Mouse (Mus musculus) fat pad, adult 2 months (tissue): ENCODE data around the gene Pifo.
"Not testable (repeated sequence)": the region's sequence is repeated elsewhere in the genome, so short reads cannot be mapped to it uniquely, and the experiment has no call there.

Experiments used
- DNase-seq: peaks from one replicate; pipeline ENCODE4 v3.0.0-alpha.2; 2011; ENCODE audit warnings: low read depth, low spot score; ENCODE audit errors: extremely low read depth

The Pifo gene

GRCm38 (mm10) chr3:106014546-106014945, at the start of gene Pifo:
Pifo (minus strand) TSS chr3:106014646.
- no peak for DNase-seq

GRCm38 (mm10) chr3:106057966-106058365, 43.5 kb upstream of the Pifo start:
- DNase-seq: no peak

- no peak for DNase-seq
These were observed 37.5 kb upstream of the Pifo start for GRCm38 (mm10) chr3:106051896-106052295.

GRCm38 (mm10) chr3:106040306-106040705, 25.9 kb upstream of the Pifo start:
- no peak for DNase-seq

- DNase-seq: no peak
These were observed 18.3 kb upstream of the Pifo start, which contains the start of gene Chil5 for GRCm38 (mm10) chr3:106032781-106033180. Chil5 (minus strand) TSS chr3:106032814.

- no peak for DNase-seq
These were observed 9.7 kb upstream of the Pifo start for GRCm38 (mm10) chr3:106024135-106024534.

- DNase-seq: no peak
These were observed 7.4 kb upstream of the Pifo start for GRCm38 (mm10) chr3:106021840-106022239.

GRCm38 (mm10) chr3:106003360-106003759, 11.1 kb downstream of the Pifo start:
- DNase-seq: not testable (repeated sequence)

- DNase-seq: no peak
These were observed 12.8 kb downstream of the Pifo start for GRCm38 (mm10) chr3:106001416-106002370.

- no peak for DNase-seq
These were observed 13.6 kb downstream of the Pifo start for GRCm38 (mm10) chr3:106000707-106001375.

- DNase-seq: no peak
These were observed 19.7 kb downstream of the Pifo start for GRCm38 (mm10) chr3:105994730-105995129.

- DNase-seq: no peak
These were observed 22.7 kb downstream of the Pifo start for GRCm38 (mm10) chr3:105991653-105992283.

- DNase-seq: not testable (repeated sequence)
These were observed 24.8 kb downstream of the Pifo start for GRCm38 (mm10) chr3:105989611-105990010.

GRCm38 (mm10) chr3:105974174-105974573, 40.3 kb downstream of the Pifo start:
- DNase-seq: no peak

- DNase-seq: no peak
These were observed 41.0 kb downstream of the Pifo start, which contains the start of gene Ovgp1 for GRCm38 (mm10) chr3:105973411-105973810. Ovgp1 (plus strand) TSS chr3:105973711.

GRCm38 (mm10) chr3:105971831-105972446, 42.5 kb downstream of the Pifo start:
- DNase-seq: no peak

- DNase-seq: no peak
These were observed 53.7 kb downstream of the Pifo start for GRCm38 (mm10) chr3:105960700-105961099.

- DNase-seq: no peak
These were observed 54.4 kb downstream of the Pifo start, which contains the start of gene Atp5f1 for GRCm38 (mm10) chr3:105959999-105960398. Atp5f1 (minus strand) TSS chr3:105960099.

GRCm38 (mm10) chr3:105959585-105959984, 54.9 kb downstream of the Pifo start:
- DNase-seq: no peak

GRCm38 (mm10) chr3:105958974-105959580, 55.4 kb downstream of the Pifo start, which contains the start of gene Wdr77:
Wdr77 (plus strand) TSS chr3:105959369.
- DNase-seq: peak; percentile 83
